Mouse (Mus musculus) heart, embryonic 16.5 days (tissue): ENCODE measurements around the gene Ak1. TPM values are rescaled to one million over a fixed set of nuclear protein-coding genes. Genes with fewer than 3 reads are reported as not detected.

Experiments
- ATAC-seq: fragments of 200-750 bp; cut with Nextera tagmentation; replicated peaks from 2 replicates; pipeline ENCODE4 v1.8.0; 2017; ENCODE audit warnings: moderate number of reproducible peaks; ENCODE audit not compliant: insufficient read depth, low FRiP score; ENCODE audit errors: extremely low read depth
- H3K27ac ChIP-seq: fragments of 300-500 bp; sonication (generic); 2 replicates; pipeline ENCODE4 v1.5.1; 2014; ENCODE audit warnings: mild to moderate bottlenecking, low read length, control low read depth, moderate library complexity
- H3K27me3 ChIP-seq: fragments of 300-500 bp; sonication (generic); 2 replicates; pipeline ENCODE4 v1.6.1; 2014; ENCODE audit warnings: low read length, mixed read lengths; ENCODE audit not compliant: control insufficient read depth, insufficient read depth
- H3K36me3 ChIP-seq: fragments of 300-500 bp; sonication (generic); 2 replicates; pipeline ENCODE4 v1.6.1; 2014; ENCODE audit not compliant: control insufficient read depth, insufficient read depth
- H3K4me1 ChIP-seq: fragments of 300-500 bp; sonication (generic); 2 replicates; pipeline ENCODE4 v1.6.1; 2014; ENCODE audit warnings: low read length, mixed read lengths; ENCODE audit not compliant: control insufficient read depth, insufficient read depth
- H3K4me2 ChIP-seq: fragments of 300-500 bp; sonication (generic); 2 replicates; pipeline ENCODE4 v1.6.1; 2014; ENCODE audit warnings: low read depth, mild to moderate bottlenecking, control low read depth, low read length
- H3K4me3 ChIP-seq: fragments of 300-500 bp; sonication (generic); 2 replicates; pipeline ENCODE4 v1.5.1; 2014; ENCODE audit warnings: mild to moderate bottlenecking, control low read depth, low read length
- H3K9ac ChIP-seq: fragments of 300-500 bp; sonication (generic); 2 replicates; pipeline ENCODE4 v1.6.1; 2014; ENCODE audit warnings: low read length, control low read depth
- H3K9me3 ChIP-seq: fragments of 300-500 bp; sonication (generic); replicated peaks from 2 replicates; pipeline ENCODE4 v1.6.1; 2016; ENCODE audit warnings: low read length; ENCODE audit not compliant: control insufficient read depth
- WGBS: fragments of 180-500 bp; shearing (Covaris S2); extraction: QIAGEN DNeasy Blood & Tissue Kit; methylation state at CpG from one replicate; pipeline ENCODE4 v1.1.7; 2014; 5-methylcytosine and 5-hydroxymethylcytosine counted together
- polyA plus RNA-seq: library from polyadenylated mRNA; unstranded; fragments of >200 nt; fragmentation: Nextera tagmentation; extraction: Ambion mirVana; gene quantifications from 2 replicates; pipeline ENCODE4 v1.2.1, GENCODE M21; 2015

The Ak1 gene
- polyA plus RNA-seq, 1 experiment from 2014 or later, result 488 TPM

DNA sequence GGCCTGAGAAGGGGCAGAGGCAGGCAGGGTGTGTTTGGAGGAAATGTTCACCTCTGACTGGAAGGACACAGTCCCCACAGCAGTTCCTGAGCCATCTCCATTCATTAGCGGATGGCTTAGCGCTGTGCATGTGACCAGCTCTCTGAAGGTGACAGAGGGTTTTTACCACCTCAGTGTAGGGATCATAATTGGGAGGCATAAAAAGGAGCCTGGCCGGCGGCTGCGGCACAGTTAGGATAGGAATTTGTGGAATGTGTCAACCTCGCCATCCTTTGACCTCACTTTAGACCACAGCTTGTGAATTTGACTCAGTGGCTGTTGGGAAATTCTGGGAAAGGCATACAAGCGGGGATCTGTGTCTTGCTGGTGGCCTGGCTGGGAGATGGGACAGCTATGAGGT, 32.2 kb downstream of the Ak1 start:
- Histone ChIP-seq H3K27ac (peak overlapping the region; percentile 79), H3K36me3 (no peaks in the 10 kb centered on the region), H3K9ac (peak overlapping the region; percentile 54), H3K9me3 (no peaks in the 10 kb centered on the region), H3K4me2 (peak overlapping the region; percentile 46), H3K4me1 (peaks cover 26% of the 10 kb centered on the region), H3K4me3 (peak overlapping the region; percentile 7), H3K27me3 (no peaks in the 10 kb centered on the region)
- 24% methylated on average over 7 of the region's 7 CpGs for WGBS
- no peak for ATAC-seq

GRCm38 (mm10) chr2:32654743-32655393, 33.3 kb downstream of the Ak1 start:
- Histone ChIP-seq H3K4me2 (peak overlapping the region; percentile 46), H3K4me3 (no peak overlapping the region), H3K36me3 (no peaks in the 10 kb centered on the region), H3K4me1 (peaks cover 26% of the 10 kb centered on the region), H3K9ac (peak overlapping the region; percentile 54), H3K9me3 (no peaks in the 10 kb centered on the region), H3K27me3 (no peaks in the 10 kb centered on the region), H3K27ac (peak overlapping the region; percentile 79)
- 48% methylated on average over 14 of the region's 14 CpGs for WGBS
- ATAC-seq, result no peak

DNA sequence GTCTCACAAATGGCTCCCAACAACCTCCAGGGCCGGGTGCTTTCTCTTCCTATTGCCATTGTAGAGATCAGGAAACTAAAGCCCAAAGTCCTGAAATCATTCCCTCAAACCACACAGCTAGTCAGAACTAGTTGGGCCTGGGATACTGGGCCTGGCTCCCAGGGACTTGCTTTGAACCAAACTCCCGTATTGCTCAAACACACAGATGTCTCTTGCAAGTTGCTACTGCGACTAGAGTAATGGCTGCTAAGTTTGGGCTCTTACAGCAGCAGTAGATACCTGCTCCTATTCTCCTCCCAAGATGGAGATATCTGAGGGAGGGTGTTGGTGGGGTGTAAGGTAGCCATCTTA, 33.8 kb downstream of the Ak1 start:
- Histone ChIP-seq H3K36me3 (no peaks in the 10 kb centered on the region), H3K9ac (no peak overlapping the region), H3K4me1 (peaks cover 26% of the 10 kb centered on the region), H3K4me3 (no peak overlapping the region), H3K27ac (peak overlapping the region; percentile 79), H3K4me2 (peak overlapping the region; percentile 46; the same call in 1 of the 2 replicates), H3K27me3 (no peaks in the 10 kb centered on the region), H3K9me3 (no peaks in the 10 kb centered on the region)
- ATAC-seq, result no peak; the same call in 1 of the 2 replicates
- 65% methylated on average over 3 of the region's 3 CpGs for WGBS

DNA sequence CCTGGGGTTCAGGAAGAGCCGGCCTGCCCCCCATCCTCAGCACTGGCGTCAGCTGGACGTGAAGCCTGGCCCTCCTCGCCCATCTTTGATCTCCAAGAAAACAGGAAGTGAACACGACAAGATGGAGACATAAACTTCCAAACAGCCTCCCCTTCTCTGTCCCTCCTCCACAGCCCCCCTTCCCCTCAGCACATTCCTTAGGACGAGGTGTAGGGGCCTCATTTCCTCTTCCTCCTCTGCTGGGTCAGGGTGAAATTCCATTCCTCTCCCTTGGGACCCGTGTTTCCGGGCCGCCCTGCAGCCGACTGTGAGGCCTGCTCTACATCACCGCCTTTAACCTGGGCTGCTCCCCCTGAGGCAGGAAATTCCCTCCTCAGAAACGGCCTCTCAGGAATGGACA, 34.3 kb downstream of the Ak1 start:
- 41% methylated on average over 12 of the region's 12 CpGs for WGBS
- peak overlapping the region; percentile 46; the same call in 1 of the 2 replicates for H3K4me2 ChIP-seq

GRCm38 (mm10) chr2:32658873-32659272, 37.3 kb downstream of the Ak1 start:
- Histone ChIP-seq H3K4me1 (peaks cover 36% of the 10 kb centered on the region), H3K27ac (no peak overlapping the region), H3K27me3 (no peaks in the 10 kb centered on the region), H3K9me3 (no peaks in the 10 kb centered on the region), H3K9ac (no peak overlapping the region), H3K4me3 (no peak overlapping the region), H3K36me3 (no peaks in the 10 kb centered on the region), H3K4me2 (no peak overlapping the region)
- ATAC-seq, result no peak
- 85% methylated on average over 2 of the region's 2 CpGs for WGBS

More for the DNA sequence above, 34.3 kb downstream of the Ak1 start:
- peaks cover 26% of the 10 kb centered on the region for H3K4me1 ChIP-seq
- peak; percentile 80 for ATAC-seq
- no peak overlapping the region for H3K4me3 ChIP-seq
- H3K9me3 ChIP-seq, result no peaks in the 10 kb centered on the region
- no peaks in the 10 kb centered on the region for H3K27me3 ChIP-seq
- H3K27ac ChIP-seq, result peak overlapping the region; percentile 79
- no peaks in the 10 kb centered on the region for H3K36me3 ChIP-seq
- no peak overlapping the region for H3K9ac ChIP-seq

DNA sequence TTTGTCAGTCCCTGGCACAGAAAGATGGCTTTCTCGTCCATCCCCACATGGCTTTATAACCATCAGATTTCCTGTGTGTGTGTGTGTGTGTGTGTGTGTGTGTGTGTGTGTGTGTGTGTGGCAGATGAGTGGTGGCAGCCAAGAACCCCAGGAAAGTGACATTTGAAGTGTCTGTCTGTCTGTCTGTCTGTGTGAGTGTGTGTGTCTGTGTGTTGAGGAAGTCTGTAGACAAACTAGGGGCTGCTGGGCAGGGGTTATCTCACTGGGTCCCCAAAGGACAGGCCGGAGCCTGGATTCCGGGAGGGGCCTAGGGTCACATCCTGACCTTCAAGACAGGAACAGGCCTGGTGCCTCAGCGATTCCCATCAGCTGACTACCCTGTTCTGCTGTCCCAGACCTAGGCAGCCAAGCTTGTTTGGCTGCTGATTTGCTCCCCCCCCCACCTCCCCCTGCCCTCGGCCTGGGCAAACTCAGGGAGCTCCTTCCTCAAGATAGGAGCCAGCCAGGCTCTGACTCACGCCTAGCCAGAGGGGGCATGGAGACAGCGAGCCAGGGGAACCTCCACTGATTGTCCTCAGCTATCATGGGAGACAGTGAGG, 40.0 kb downstream of the Ak1 start:
- Histone ChIP-seq H3K9me3 (no peaks in the 10 kb centered on the region), H3K4me1 (peaks cover 30% of the 10 kb centered on the region), H3K27ac (peak overlapping the region; percentile 76), H3K4me2 (no peak overlapping the region), H3K4me3 (no peak overlapping the region), H3K27me3 (no peaks in the 10 kb centered on the region), H3K36me3 (no peaks in the 10 kb centered on the region), H3K9ac (peak overlapping the region; percentile 52)
- 14% methylated on average over 7 of the region's 7 CpGs for WGBS
- peak; percentile 71 for ATAC-seq

GRCm38 (mm10) chr2:32662291-32662690, 40.7 kb downstream of the Ak1 start:
- Histone ChIP-seq H3K36me3 (no peaks in the 10 kb centered on the region), H3K4me2 (no peak overlapping the region), H3K4me1 (peaks cover 30% of the 10 kb centered on the region), H3K9me3 (no peaks in the 10 kb centered on the region), H3K27me3 (no peaks in the 10 kb centered on the region), H3K27ac (peak overlapping the region; percentile 76), H3K4me3 (no peak overlapping the region), H3K9ac (peak overlapping the region; percentile 52)
- 45% methylated on average over 5 of the region's 5 CpGs for WGBS
- ATAC-seq, result no peak

DNA sequence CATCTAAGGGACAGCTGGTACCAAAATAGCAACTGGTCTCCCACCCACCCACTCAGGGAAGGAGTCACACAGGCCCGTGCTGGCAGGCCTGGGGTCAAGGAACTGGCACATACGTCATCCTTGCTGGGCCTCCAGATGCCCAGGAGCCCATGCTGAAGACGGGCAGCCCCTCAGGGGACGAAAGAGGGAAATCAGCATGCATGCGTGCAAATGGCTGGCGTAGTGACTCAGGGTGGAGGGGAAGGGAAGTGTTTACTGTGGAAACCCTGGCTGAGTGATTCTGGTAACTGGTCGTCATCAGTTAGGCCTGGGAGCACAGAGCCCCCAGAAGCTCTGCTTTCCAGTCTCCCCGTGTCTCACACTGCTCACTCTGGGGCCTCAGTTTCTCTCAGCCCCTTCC, 43.8 kb downstream of the Ak1 start:
- Histone ChIP-seq H3K4me1 (peaks cover 32% of the 10 kb centered on the region), H3K27ac (peak overlapping the region; percentile 61), H3K9ac (0 out of 2 replicates have a peak overlapping the region, but pooled peaks have one; percentile 1), H3K9me3 (no peaks in the 10 kb centered on the region), H3K27me3 (no peaks in the 10 kb centered on the region), H3K4me2 (no peak overlapping the region), H3K36me3 (no peaks in the 10 kb centered on the region), H3K4me3 (no peak overlapping the region)
- 57% methylated on average over 8 of the region's 8 CpGs for WGBS
- ATAC-seq, result no peak

DNA sequence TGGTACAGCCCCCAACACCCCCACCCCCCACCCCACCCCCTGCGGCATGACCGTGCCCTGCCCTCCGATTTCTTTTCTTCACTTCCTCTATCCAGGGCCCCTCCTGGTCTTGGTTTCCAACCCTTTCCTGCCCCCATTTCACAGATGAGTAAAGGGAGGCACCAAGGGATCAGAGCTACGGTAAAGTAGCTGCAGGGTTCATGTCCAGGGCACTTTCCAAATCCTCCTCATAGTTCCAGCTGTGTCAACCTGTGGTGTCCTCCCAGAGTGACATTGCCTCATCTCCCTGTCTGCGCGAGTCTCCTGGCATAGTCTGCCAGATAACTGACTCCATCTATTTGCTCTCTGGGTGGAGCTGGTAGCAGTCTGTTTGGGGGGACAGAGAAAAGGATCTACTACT, 44.3 kb downstream of the Ak1 start:
- H3K4me1 ChIP-seq, result peaks cover 32% of the 10 kb centered on the region
- H3K27ac ChIP-seq, result peak overlapping the region; percentile 61
- no peaks in the 10 kb centered on the region for H3K27me3 ChIP-seq
- no peak overlapping the region for H3K4me3 ChIP-seq
- H3K36me3 ChIP-seq, result no peaks in the 10 kb centered on the region
- ATAC-seq, result no peak
- 64% methylated on average over 6 of the region's 6 CpGs for WGBS
- H3K4me2 ChIP-seq, result no peak overlapping the region
- no peaks in the 10 kb centered on the region for H3K9me3 ChIP-seq
- H3K9ac ChIP-seq, result no peak overlapping the region
